Mouse (Mus musculus) cerebellum, adult (tissue): Measurements from ENCODE around the gene Wfdc6a.
"Not testable (repeated sequence)": the region's sequence is repeated elsewhere in the genome, so short reads cannot be mapped to it uniquely, and the experiment has no call there.

Experiments used
- ATAC-seq: cut with Nextera tagmentation; 2 replicates; pipeline ENCODE4 v1.9.2; 2017; ENCODE audit warnings: mild to moderate bottlenecking, moderate library complexity, mixed read lengths; ENCODE audit not compliant: insufficient number of reproducible peaks, low FRiP score, low TSS enrichment

The Wfdc6a gene

GRCm38 (mm10) chr2:164585025-164585725 lies at the start of gene Wfdc6a:
Gene Wfdc6a, minus strand, starts transcription at chr2:164585447.
- ATAC-seq, result not testable (repeated sequence)

GRCm38 (mm10) chr2:164621775-164622174 lies 36.5 kb upstream of the Wfdc6a start:
- no peak for ATAC-seq

GRCm38 (mm10) chr2:164619050-164619449 lies 33.8 kb upstream of the Wfdc6a start:
- no peak for ATAC-seq

GRCm38 (mm10) chr2:164615386-164615785 lies 30.1 kb upstream of the Wfdc6a start:
- no peak for ATAC-seq

GRCm38 (mm10) chr2:164613471-164613870 lies 28.2 kb upstream of the Wfdc6a start, which contains the start of the genes Wfdc6b and Wfdc8:
Gene Wfdc6b, plus strand, starts transcription at chr2:164613522.
Gene Wfdc8, minus strand, starts transcription at chr2:164613626.
- not testable (repeated sequence) for ATAC-seq

GRCm38 (mm10) chr2:164608781-164609180 lies 23.5 kb upstream of the Wfdc6a start:
- ATAC-seq, result no peak

- no peak for ATAC-seq
These were observed 19.2 kb upstream of the Wfdc6a start for GRCm38 (mm10) chr2:164604411-164604810.

GRCm38 (mm10) chr2:164603482-164603881 lies 18.2 kb upstream of the Wfdc6a start:
- no peak for ATAC-seq

GRCm38 (mm10) chr2:164600179-164600578 lies 14.9 kb upstream of the Wfdc6a start:
- ATAC-seq, result no peak

- ATAC-seq, result no peak
These were observed 8.2 kb upstream of the Wfdc6a start, which contains the start of gene Eppin for GRCm38 (mm10) chr2:164593494-164593893. Gene Eppin, minus strand, starts transcription at chr2:164593594.

GRCm38 (mm10) chr2:164592014-164592413 lies 6.8 kb upstream of the Wfdc6a start:
- ATAC-seq, result no peak

GRCm38 (mm10) chr2:164573359-164573758 lies 11.9 kb downstream of the Wfdc6a start, which contains the start of gene Spint3:
Gene Spint3, minus strand, starts transcription at chr2:164573459.
- ATAC-seq, result not testable (repeated sequence)

GRCm38 (mm10) chr2:164567460-164567859 lies 17.8 kb downstream of the Wfdc6a start:
- no peak for ATAC-seq

- no peak for ATAC-seq
These were observed 18.2 kb downstream of the Wfdc6a start for GRCm38 (mm10) chr2:164566997-164567396.

- no peak for ATAC-seq
These were observed 20.9 kb downstream of the Wfdc6a start for GRCm38 (mm10) chr2:164564346-164564745.

- ATAC-seq, result no peak
These were observed 21.8 kb downstream of the Wfdc6a start for GRCm38 (mm10) chr2:164563339-164564038.

- ATAC-seq, result no peak
These were observed 22.7 kb downstream of the Wfdc6a start, which contains the start of gene Wfdc2 for GRCm38 (mm10) chr2:164562391-164563188. Gene Wfdc2, plus strand, starts transcription at chr2:164562413.

- no peak for ATAC-seq
These were observed 25.1 kb downstream of the Wfdc6a start for GRCm38 (mm10) chr2:164560106-164560505.

- no peak for ATAC-seq
These were observed 26.1 kb downstream of the Wfdc6a start for GRCm38 (mm10) chr2:164558991-164559645.

- ATAC-seq, result no peak
These were observed 26.8 kb downstream of the Wfdc6a start for GRCm38 (mm10) chr2:164558426-164558825.
